Mouse (Mus musculus) neural tube, embryonic 11.5 days (tissue): ENCODE measurements at regions not wholly inside any gene's neighbourhood (a gene's known extent, or its start where the extent isn't known, plus 50 kb on each side); places are given as distances from the start of the nearest gene placed in this dataset.

Experiments used
- microRNA counts: library from miRNA; unstranded; fragments of <30 nt; microRNA quantifications from one replicate; lab custom pipeline; 2015
- microRNA-seq: library from miRNA; unstranded; fragments of <30 nt; microRNA quantifications from one replicate; pipeline ENCODE4, GENCODE M21; 2016

MicroRNAs encoded in the stretch of these regions (microRNA counts, 519-probe panel; counts per million panel counts)
- microRNA mmu-miR-101a (lab: Ali Mortazavi, UCI) = 3,916 counts per million, percentile 74 among the panel's probes with 10 or more counts

Small RNA genes lying in the stretch of these regions (microRNA-seq; reads per million reads assigned to microRNA genes)
- 131 reads per million, percentile 55 among the genes with 10 or more reads in this experiment for gene Mir101a
